8 mouse cellular contexts compared by ENCODE assay signal in genomic region chr14:76556852-76557208, GRCm38 (mm10). TPM values are rescaled to one million over a fixed set of nuclear protein-coding genes. Genes with fewer than 3 reads are reported as not detected.
DNase-seq lines count a peak whose midpoint lies in the region; ATAC-seq and TF ChIP-seq lines count a peak whose summit lies in the region.

TSS of gene Serp2 (minus strand) at chr14:76556889.

- peak within 1 kb of the TSS; percentile 71 for H3K4me3 ChIP-seq in heart, embryonic 11.5 days (ENCODE audit: low read depth, low read length)
- H3K4me3 ChIP-seq in ES-E14 (ENCODE audit: insufficient read depth in 1 of 2, low read depth in 1 of 2, low read length in 2 of 2, poor library complexity in 1 of 2, severe bottlenecking in 1 of 2) = peak within 1 kb of the TSS; percentile 70 to 89
- H3K4me3 ChIP-seq in forebrain, postnatal 0 days (ENCODE audit: low read depth, low read length) = peak within 1 kb of the TSS; percentile 68
- peak within 1 kb of the TSS; percentile 68 for H3K4me3 ChIP-seq in liver, embryonic 11.5 days (ENCODE audit: low read depth, low read length)

- DNase-seq in heart, adult 11 months = no peak
- no peak for DNase-seq in ES-E14 (ENCODE audit: low read depth, low spot score)
- DNase-seq in forebrain, postnatal 0 days = peak; percentile 41
- no peak for DNase-seq in liver, embryonic 11.5 days (ENCODE audit: low spot score)
- no peak for DNase-seq in spleen, postnatal 14 days (ENCODE audit: low spot score in 2 of 2)
- no peak for DNase-seq in embryo, embryonic 9.5 days (ENCODE audit: extremely low spot score)
- DNase-seq in kidney, postnatal 14 days = no peak

- no peak for ATAC-seq in heart, embryonic 11.5 days (replicated peaks; ENCODE audit: insufficient number of reproducible peaks, low FRiP score, low TSS enrichment)
- ATAC-seq in forebrain, postnatal 0 days = peak; percentile 10
- peak; percentile 39 for ATAC-seq in liver, embryonic 11.5 days (replicated peaks; ENCODE audit: low FRiP score)

- H3K4me2 ChIP-seq in heart, embryonic 11.5 days = peak within 1 kb of the TSS; percentile 94
- peak within 1 kb of the TSS; percentile 87 for H3K4me2 ChIP-seq in forebrain, postnatal 0 days (ENCODE audit: low read depth)
- peak within 1 kb of the TSS; percentile 98 for H3K4me2 ChIP-seq in liver, embryonic 11.5 days

- no peaks in the 10 kb centered on the region for H3K36me3 ChIP-seq in heart, embryonic 11.5 days (ENCODE audit: control insufficient read depth, insufficient read depth, low read length)
- no peaks in the 10 kb centered on the region for H3K36me3 ChIP-seq in ES-E14 (ENCODE audit: control insufficient read depth, insufficient read depth, low read length, poor library complexity, severe bottlenecking)
- H3K36me3 ChIP-seq in forebrain, postnatal 0 days (ENCODE audit: insufficient read depth) = no peaks in the 10 kb centered on the region
- H3K36me3 ChIP-seq in liver, embryonic 11.5 days (ENCODE audit: control insufficient read depth, insufficient read depth, low read length) = no peaks in the 10 kb centered on the region

- H3K27ac ChIP-seq in heart, embryonic 11.5 days (ENCODE audit: low read depth, low read length) = peak within 1 kb of the TSS; percentile 66
- H3K27ac ChIP-seq in ES-E14 (ENCODE audit: insufficient read depth, low read depth, low read length, poor library complexity, severe bottlenecking) = no peak within 1 kb of the TSS
- peak within 1 kb of the TSS; percentile 96 for H3K27ac ChIP-seq in forebrain, postnatal 0 days (ENCODE audit: low read depth, low read length)
- H3K27ac ChIP-seq in liver, embryonic 11.5 days (ENCODE audit: low read depth, low read length) = 0 out of 2 replicates have a peak within 1 kb of the TSS, but pooled peaks have one; percentile 36

- H3K27me3 ChIP-seq in heart, embryonic 11.5 days (ENCODE audit: control insufficient read depth, insufficient read depth, low read length) = no peaks in the 10 kb centered on the region
- H3K27me3 ChIP-seq in forebrain, postnatal 0 days (ENCODE audit: insufficient read depth, low read length) = no peaks in the 10 kb centered on the region
- peaks cover 22% of the 10 kb centered on the region for H3K27me3 ChIP-seq in liver, embryonic 11.5 days (replicated peaks; ENCODE audit: control insufficient read depth, insufficient read depth, low read length)

- 10% methylated on average over 17 of the region's 17 CpGs for WGBS in heart, embryonic 11.5 days (ENCODE audit: insufficient replicate concordance)
- 9% methylated on average over 17 of the region's 17 CpGs for WGBS in forebrain, postnatal 0 days
- 8% methylated on average over 17 of the region's 17 CpGs for WGBS in liver, embryonic 11.5 days

- H3K9ac ChIP-seq in heart, embryonic 11.5 days (ENCODE audit: low read depth, low read length) = peak within 1 kb of the TSS; percentile 80
- peak within 1 kb of the TSS; percentile 74 for H3K9ac ChIP-seq in ES-E14 (ENCODE audit: insufficient read depth, low read depth, low read length, poor library complexity, severe bottlenecking)
- peak within 1 kb of the TSS; percentile 90 for H3K9ac ChIP-seq in forebrain, postnatal 0 days
- peak within 1 kb of the TSS; percentile 63 for H3K9ac ChIP-seq in liver, embryonic 11.5 days (ENCODE audit: low read depth, low read length)

- in situ Hi-C loops in ES-E14 (cut with MboI; ENCODE audit: low sequenced_read_pairs in 2 of 2, unreplicated experiment in 2 of 2) = no loop called here

- no peaks in the 10 kb centered on the region for H3K9me3 ChIP-seq in heart, embryonic 11.5 days (replicated peaks; ENCODE audit: control insufficient read depth, low read length)
- H3K9me3 ChIP-seq in ES-E14 (ENCODE audit: control insufficient read depth, insufficient read depth, low read depth, low read length) = no peaks in the 10 kb centered on the region
- no peaks in the 10 kb centered on the region for H3K9me3 ChIP-seq in forebrain, postnatal 0 days (ENCODE audit: low read length)
- H3K9me3 ChIP-seq in liver, embryonic 11.5 days (ENCODE audit: control insufficient read depth, low read length) = no peaks in the 10 kb centered on the region

- TF ChIP-seq CTCF in forebrain, postnatal 0 days (IDR thresholded peaks at IDR 0.05; ENCODE audit: low read depth) = no peak

- H3K4me1 ChIP-seq in heart, embryonic 11.5 days (ENCODE audit: control insufficient read depth, insufficient read depth, low read length) = peaks cover 15% of the 10 kb centered on the region
- H3K4me1 ChIP-seq in ES-E14 (ENCODE audit: control insufficient read depth in 2 of 2, insufficient read depth in 2 of 2, low read length in 2 of 2, poor library complexity in 1 of 2) = peaks cover 4 to 5% of the 10 kb centered on the region in 2 experiments; a peak in 2 of 4 replicates
- H3K4me1 ChIP-seq in forebrain, postnatal 0 days (ENCODE audit: insufficient read depth) = peaks cover 7% of the 10 kb centered on the region
- H3K4me1 ChIP-seq in liver, embryonic 11.5 days (replicated peaks; ENCODE audit: control insufficient read depth, insufficient read depth, low read length) = peaks cover 9% of the 10 kb centered on the region; the same call in 1 of the 2 replicates

TF ChIP-seq in ES-E14, 5 proteins besides CTCF, POLR2A, EP300 and RAD21:
- no peak for TF ChIP-seq CHD2 (IDR thresholded peaks at IDR 0.05; ENCODE audit: low read depth, low read length)
- TF ChIP-seq MAFK (IDR thresholded peaks at IDR 0.05; ENCODE audit: insufficient read depth, low read depth, low read length) = no peak
- TF ChIP-seq HCFC1 (IDR thresholded peaks at IDR 0.05; ENCODE audit: borderline replicate concordance, insufficient read depth, low read length) = no peak
- TF ChIP-seq ZC3H11A (IDR thresholded peaks at IDR 0.05; ENCODE audit: borderline replicate concordance, low read depth, low read length) = no peak
- TF ChIP-seq ZNF384 (IDR thresholded peaks at IDR 0.05; ENCODE audit: low read depth, low read length) = no peak

RNA-seq across cellular contexts. Expression of gene Serp2, which starts in this region (rescaled TPM):
- 24.4 TPM in 2 replicates for polyA plus RNA-seq in heart, embryonic 11.5 days (2014; fragmentation: Nextera tagmentation; extraction: Ambion mirVana)
- total RNA-seq in ES-E14 (2012; rRNA removed) = 3.2 and 3.5 TPM in 2 replicates
- 125 and 205 TPM in 2 replicates for total RNA-seq in forebrain, postnatal 0 days (2014; rRNA removed)
- 277 and 303 TPM in 2 replicates for polyA plus RNA-seq in forebrain, postnatal 0 days (2015; fragmentation: Nextera tagmentation; extraction: Ambion mirVana)
- polyA plus RNA-seq in liver, embryonic 11.5 days (2014; fragmentation: Nextera tagmentation; extraction: Ambion mirVana) = 4.3 and 5.3 TPM in 2 replicates

Comparison
In these comparisons a context has a peak if more than half of its experiments do, and no peak if none do; other contexts are left out.
1. RNA of gene Serp2 (total RNA-seq): 125 to 205 TPM in forebrain, postnatal 0 days; 3.2 to 3.5 TPM in ES-E14; every median in the first group is over 10 times any median in the second.
2. RNA of gene Serp2 (polyA plus RNA-seq): 277 to 303 TPM in forebrain, postnatal 0 days; 24.4 TPM in heart, embryonic 11.5 days and 4.3 to 5.3 TPM in liver, embryonic 11.5 days; every median in the first group is over 10 times any median in the second.
3. Peak in every context shown above with its lines, with median percentiles within 50 percentile points of each other: H3K4me2 ChIP-seq, H3K4me3 ChIP-seq and H3K9ac ChIP-seq.